Mouse (Mus musculus) kidney, postnatal 0 days (tissue): ENCODE data around the gene Gm20517. TPM values are rescaled to one million over a fixed set of nuclear protein-coding genes. Genes with fewer than 3 reads are reported as not detected.

Experiments used
- ATAC-seq: fragments of 200-750 bp; cut with Nextera tagmentation; replicated peaks from 2 replicates; pipeline ENCODE4 v1.8.0; 2017; ENCODE audit warnings: low read depth, moderate number of reproducible peaks, moderate TSS enrichment, moderate library complexity; ENCODE audit not compliant: low FRiP score
- DNase-seq: peaks from one replicate; pipeline ENCODE4 v3.0.0-alpha.2; 2016; ENCODE audit warnings: low spot score
- H3K27ac ChIP-seq: fragments of 300-500 bp; sonication (generic); 2 replicates; pipeline ENCODE4 v1.5.1; 2014; ENCODE audit warnings: mild to moderate bottlenecking
- H3K27me3 ChIP-seq: fragments of 300-500 bp; sonication (generic); 2 replicates; pipeline ENCODE4 v1.6.1; 2014; ENCODE audit warnings: low read length, mixed read lengths; ENCODE audit not compliant: insufficient read depth
- H3K36me3 ChIP-seq: fragments of 300-500 bp; sonication (generic); 2 replicates; pipeline ENCODE4 v1.6.1; 2014; ENCODE audit warnings: low read length, mixed read lengths; ENCODE audit not compliant: insufficient read depth
- H3K4me1 ChIP-seq: fragments of 300-500 bp; sonication (generic); replicated peaks from 2 replicates; pipeline ENCODE4 v1.6.1; 2014; ENCODE audit warnings: antibody characterized with exemption, low read length, mixed read lengths; ENCODE audit not compliant: insufficient read depth
- H3K4me2 ChIP-seq: fragments of 300-500 bp; sonication (generic); 2 replicates; pipeline ENCODE4 v1.6.1; 2014; ENCODE audit warnings: mild to moderate bottlenecking, low read length, moderate library complexity, mixed read lengths
- H3K4me3 ChIP-seq: fragments of 300-500 bp; sonication (generic); replicated peaks from 2 replicates; pipeline ENCODE4 v1.5.1; 2014; ENCODE audit warnings: low read depth, low read length
- H3K9ac ChIP-seq: fragments of 300-500 bp; sonication (generic); 2 replicates; pipeline ENCODE4 v1.6.1; 2014; ENCODE audit warnings: low read depth, low read length
- H3K9me3 ChIP-seq: fragments of 300-500 bp; sonication (generic); replicated peaks from 2 replicates; pipeline ENCODE4 v1.6.1; 2016; ENCODE audit warnings: low read length, inconsistent platforms, mixed read lengths
- CTCF ChIP-seq: IDR thresholded peaks from 2 replicates; pipeline ENCODE4 v1.5.1; 2016; ENCODE audit warnings: antibody characterized with exemption, low read depth, mild to moderate bottlenecking, moderate library complexity
- WGBS: fragments of 180-500 bp; shearing (Covaris S2); extraction: QIAGEN DNeasy Blood & Tissue Kit; methylation state at CpG from one replicate; pipeline ENCODE4 v1.1.7; 2014; 5-methylcytosine and 5-hydroxymethylcytosine counted together
- polyA plus RNA-seq: library from polyadenylated mRNA; unstranded; fragments of >200 nt; fragmentation: Nextera tagmentation; extraction: Ambion mirVana; gene quantifications from 2 replicates; pipeline ENCODE4 v1.2.1, GENCODE M21; 2015

Gene Gm20517
- polyA plus RNA-seq, 1 experiment from 2014 or later: 1.8 TPM

GRCm38 (mm10) chr17:47707961-47708360, 96.6 kb downstream of the Gm20517 start:
- H3K4me2 ChIP-seq: no peak overlapping the region
- no peaks in the 10 kb centered on the region for H3K9me3 ChIP-seq
- no peak overlapping the region for H3K27ac ChIP-seq
- H3K4me1 ChIP-seq: no peaks in the 10 kb centered on the region
- WGBS: 70% methylated on average over 3 of the region's 3 CpGs
- 0 out of 2 replicates have a peak, but pooled peaks cover 8% of the 10 kb centered on the region for H3K36me3 ChIP-seq
- no peak overlapping the region for H3K9ac ChIP-seq
- no peak for DNase-seq
- TF ChIP-seq CTCF: no peak
- no peak overlapping the region for H3K4me3 ChIP-seq
- H3K27me3 ChIP-seq: no peaks in the 10 kb centered on the region
- ATAC-seq: no peak

GRCm38 (mm10) chr17:47708972-47709371, 97.6 kb downstream of the Gm20517 start:
- no peak for TF ChIP-seq CTCF
- DNase-seq: no peak
- 40% methylated on average over 4 of the region's 4 CpGs for WGBS

GRCm38 (mm10) chr17:47710036-47710435, 98.6 kb downstream of the Gm20517 start:
- Histone ChIP-seq H3K36me3 (no peaks in the 10 kb centered on the region), H3K27me3 (no peaks in the 10 kb centered on the region), H3K4me1 (no peaks in the 10 kb centered on the region), H3K4me2 (no peak overlapping the region), H3K27ac (no peak overlapping the region), H3K9ac (no peak overlapping the region), H3K4me3 (no peak overlapping the region), H3K9me3 (no peaks in the 10 kb centered on the region)
- no peak for DNase-seq
- no peak for ATAC-seq
- WGBS: 80% methylated on average over 3 of the region's 3 CpGs
- no peak for TF ChIP-seq CTCF

More at GRCm38 (mm10) chr17:47708972-47709371, 97.6 kb downstream of the Gm20517 start:
- ATAC-seq: no peak
- Histone ChIP-seq H3K4me2 (no peak overlapping the region), H3K27me3 (no peaks in the 10 kb centered on the region), H3K36me3 (no peaks in the 10 kb centered on the region), H3K4me1 (no peaks in the 10 kb centered on the region), H3K4me3 (no peak overlapping the region), H3K9ac (no peak overlapping the region), H3K27ac (no peak overlapping the region), H3K9me3 (no peaks in the 10 kb centered on the region)

- H3K9ac ChIP-seq: no peak overlapping the region
- 69% methylated on average over 6 of the region's 6 CpGs for WGBS
- no peaks in the 10 kb centered on the region for H3K9me3 ChIP-seq
- H3K4me1 ChIP-seq: no peaks in the 10 kb centered on the region
- no peaks in the 10 kb centered on the region for H3K36me3 ChIP-seq
- H3K27me3 ChIP-seq: no peaks in the 10 kb centered on the region
- H3K4me2 ChIP-seq: no peak overlapping the region
- ATAC-seq: no peak
- no peak for TF ChIP-seq CTCF
- DNase-seq: no peak
- no peak overlapping the region for H3K4me3 ChIP-seq
- no peak overlapping the region for H3K27ac ChIP-seq
Measured at GRCm38 (mm10) chr17:47711883-47712282, 100.5 kb downstream of the Gm20517 start.

GRCm38 (mm10) chr17:47712889-47713571, 101.6 kb downstream of the Gm20517 start:
- Histone ChIP-seq H3K4me3 (no peak overlapping the region), H3K36me3 (no peaks in the 10 kb centered on the region), H3K9ac (no peak overlapping the region), H3K4me1 (no peaks in the 10 kb centered on the region), H3K27me3 (no peaks in the 10 kb centered on the region), H3K4me2 (no peak overlapping the region), H3K27ac (no peak overlapping the region), H3K9me3 (no peaks in the 10 kb centered on the region)
- no peak for TF ChIP-seq CTCF
- DNase-seq (no peak), ATAC-seq (no peak)
- WGBS: 55% methylated on average over 22 of the region's 22 CpGs

- ATAC-seq (no peak), DNase-seq (no peak)
- H3K4me1 ChIP-seq: no peaks in the 10 kb centered on the region
- no peak overlapping the region for H3K27ac ChIP-seq
- H3K4me3 ChIP-seq: no peak overlapping the region
- no peak overlapping the region for H3K9ac ChIP-seq
- H3K4me2 ChIP-seq: no peak overlapping the region
- no peak for TF ChIP-seq CTCF
- WGBS: 67% methylated on average over 3 of the region's 3 CpGs
- no peaks in the 10 kb centered on the region for H3K9me3 ChIP-seq
- H3K27me3 ChIP-seq: no peaks in the 10 kb centered on the region
- H3K36me3 ChIP-seq: no peaks in the 10 kb centered on the region
Measured at GRCm38 (mm10) chr17:47715037-47715436, 103.6 kb downstream of the Gm20517 start.

- 81% methylated on average over 4 of the region's 4 CpGs for WGBS
Measured at GRCm38 (mm10) chr17:47721183-47721582, 109.8 kb downstream of the Gm20517 start.

More at GRCm38 (mm10) chr17:47721183-47721582, 109.8 kb downstream of the Gm20517 start:
- no peak for TF ChIP-seq CTCF
- Histone ChIP-seq H3K9ac (no peak overlapping the region), H3K27ac (no peak overlapping the region), H3K4me3 (no peak overlapping the region), H3K4me1 (no peaks in the 10 kb centered on the region), H3K9me3 (no peaks in the 10 kb centered on the region), H3K4me2 (no peak overlapping the region), H3K36me3 (no peaks in the 10 kb centered on the region), H3K27me3 (no peaks in the 10 kb centered on the region)
- DNase-seq (no peak), ATAC-seq (no peak)
